33 mouse cellular contexts compared by ENCODE assay signal in genomic region chr2:89948564-89948963, GRCm38 (mm10). TPM values are rescaled to one million over a fixed set of nuclear protein-coding genes. Genes with fewer than 3 reads are reported as not detected.
"Had no signal": no experiment of that assay in that cellular context is flagged by ENCODE, and none has a peak within 500 bp of the region (broad histone marks: within the 10 kb centered on the region; RNA-seq: fewer than 3 reads in every experiment).

Gene Olfr1259 (minus strand): TSS chr2:89948664.

- H3K4me3 ChIP-seq: embryonic facial prominence, embryonic 10.5 days; embryonic facial prominence, embryonic 12.5 days; embryonic facial prominence, embryonic 13.5 days; embryonic facial prominence, embryonic 15.5 days; erythroblast, embryonic 14.5 days; forebrain, embryonic 10.5 days; forebrain, embryonic 12.5 days; forebrain, embryonic 13.5 days; forebrain, embryonic 15.5 days; gastrocnemius, adult 2 months; heart, adult 2 months had no signal

- DNase-seq: cerebellum, adult 8-10 months; cerebellum, adult 9-10 months; cerebellum, adult 9-11 months; cerebellum, postnatal 10 days; cerebellum, postnatal 14 days; cerebellum, postnatal 25 days; cerebellum, postnatal 36 days; embryo, embryonic 11 days; forebrain, postnatal 0 days; gastrocnemius, adult 2 months; gastrocnemius, postnatal 10 days; gastrocnemius, postnatal 14 days; gastrocnemius, postnatal 25 days; gastrocnemius, postnatal 36 days; heart, adult 11 months; heart, adult 18-20 months; heart, adult 2 months had no signal

- H3K4me2 ChIP-seq: embryonic facial prominence, embryonic 12.5 days; embryonic facial prominence, embryonic 13.5 days; embryonic facial prominence, embryonic 15.5 days; forebrain, embryonic 12.5 days; forebrain, embryonic 13.5 days; forebrain, embryonic 15.5 days had no signal

- H3K27me3 ChIP-seq: embryonic facial prominence, embryonic 12.5 days; embryonic facial prominence, embryonic 13.5 days; embryonic facial prominence, embryonic 15.5 days; forebrain, embryonic 12.5 days; forebrain, embryonic 13.5 days; forebrain, embryonic 15.5 days had no signal

- H3K36me3 ChIP-seq: embryonic facial prominence, embryonic 10.5 days; embryonic facial prominence, embryonic 12.5 days; embryonic facial prominence, embryonic 13.5 days; embryonic facial prominence, embryonic 15.5 days; forebrain, embryonic 10.5 days; forebrain, embryonic 12.5 days; forebrain, embryonic 15.5 days had no signal

RNA-seq across cellular contexts. Expression of gene Olfr1259, which starts in this region (rescaled TPM):
- polyA plus RNA-seq: cortical plate, adult 2 months; embryonic facial prominence, embryonic 10.5 days; embryonic facial prominence, embryonic 11.5 days; embryonic facial prominence, embryonic 13.5 days; embryonic facial prominence, embryonic 14.5 days; erythroblast, embryonic 14.5 days; forebrain, embryonic 10.5 days; forebrain, embryonic 11.5 days; forebrain, embryonic 12.5 days; forebrain, embryonic 13.5 days; forebrain, embryonic 14.5 days; forebrain, embryonic 15.5 days; forebrain, embryonic 16.5 days; forebrain, postnatal 0 days; gonadal fat pad, adult 2 months; heart, adult 2 months had no signal
